Mouse (Mus musculus) liver, adult 2 months (tissue): Measurements from ENCODE around the gene Saxo1. TPM values are rescaled to one million over a fixed set of nuclear protein-coding genes. Genes with fewer than 3 reads are reported as not detected.

Experiments
- DNase-seq: peaks from one replicate; pipeline ENCODE4 v3.0.0-alpha.2; 2011; ENCODE audit warnings: low read depth, low spot score; ENCODE audit errors: extremely low read depth
- H3K27ac ChIP-seq: fragments of 200-500 bp; replicated peaks from 2 replicates; pipeline ENCODE4 v1.5.1; 2012; ENCODE audit warnings: low read depth, mild to moderate bottlenecking, control low read depth, inconsistent platforms, low read length; ENCODE audit not compliant: insufficient read depth
- H3K27me3 ChIP-seq: fragments of 200-500 bp; 2 replicates; pipeline ENCODE4 v1.6.1; 2012; ENCODE audit warnings: mild to moderate bottlenecking, moderate library complexity, low read length, inconsistent platforms; ENCODE audit not compliant: control insufficient read depth, insufficient read depth
- H3K36me3 ChIP-seq: fragments of 200-500 bp; 2 replicates; pipeline ENCODE4 v1.6.1; 2012; ENCODE audit warnings: low read length, inconsistent platforms; ENCODE audit not compliant: control insufficient read depth, insufficient read depth
- H3K4me1 ChIP-seq: fragments of 200-500 bp; 2 replicates; pipeline ENCODE4 v1.6.1; 2011; ENCODE audit warnings: low read length; ENCODE audit not compliant: control insufficient read depth, insufficient read depth
- H3K4me3 ChIP-seq: fragments of 200-500 bp; 2 replicates; pipeline ENCODE4 v1.5.1; 2011; ENCODE audit warnings: low read depth, mild to moderate bottlenecking, control low read depth, low read length, moderate library complexity; ENCODE audit not compliant: insufficient read depth
- H3K79me2 ChIP-seq: fragments of 200-500 bp; 2 replicates; pipeline ENCODE4 v1.6.1; 2012; ENCODE audit warnings: inconsistent platforms, mild to moderate bottlenecking, low read length, moderate library complexity; ENCODE audit not compliant: control insufficient read depth, insufficient read depth
- H3K9ac ChIP-seq: fragments of 200-500 bp; 2 replicates; pipeline ENCODE4 v1.6.1; 2012; ENCODE audit warnings: low read depth, mild to moderate bottlenecking, control low read depth, inconsistent platforms, low read length
- CTCF ChIP-seq: fragments of 200-500 bp; IDR thresholded peaks from 2 replicates; pipeline ENCODE4 v1.5.1; 2011; ENCODE audit warnings: low read depth, low read length, control low read depth
- POLR2A ChIP-seq: fragments of 200-500 bp; IDR thresholded peaks from 2 replicates; pipeline ENCODE4 v1.6.1; 2011; ENCODE audit warnings: low read length, control low read depth; ENCODE audit not compliant: insufficient read depth; ENCODE audit errors: extremely low read depth
- WGBS: fragments of 180-500 bp; shearing (Covaris S2); methylation state at CpG from one replicate; pipeline ENCODE4 v1.1.7; 2018; 5-methylcytosine and 5-hydroxymethylcytosine counted together
- polyA plus RNA-seq: library from polyadenylated mRNA; depleted of rRNA; stranded (reverse); fragments of >200 nt; gene quantifications from 2 replicates; pipeline ENCODE4 v1.2.3, GENCODE M21; 2012
- total RNA-seq: library from RNA; depleted of rRNA; stranded (reverse); fragments of >200 nt; gene quantifications from 2 replicates; pipeline ENCODE4 v1.2.3, GENCODE M21; 2014

The Saxo1 gene
- total and polyA plus RNA-seq, 2 experiments = not detected

DNA sequence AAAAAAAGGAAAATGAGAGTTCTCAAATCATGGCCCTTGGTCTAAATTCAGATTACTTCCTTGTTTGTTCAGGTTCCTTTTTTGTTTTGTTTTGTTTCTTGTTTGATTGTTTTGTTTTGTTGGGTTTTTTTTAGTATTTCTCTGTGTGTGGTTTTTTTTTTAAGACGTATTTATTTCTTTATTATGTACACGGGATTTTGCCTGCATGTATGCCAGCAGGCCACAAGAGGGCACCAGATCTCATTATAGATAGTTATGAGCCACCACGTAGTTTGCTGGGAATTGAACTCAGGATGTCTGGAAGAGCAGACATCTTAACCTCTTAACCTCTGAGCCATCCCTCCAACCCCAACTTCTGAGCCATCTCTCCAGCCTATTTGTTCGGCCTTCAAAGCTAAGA lies 20.2 kb downstream of the Saxo1 start:
- Histone ChIP-seq H3K9ac (no peak overlapping the region), H3K27me3 (no peaks in the 10 kb centered on the region), H3K4me3 (no peak overlapping the region), H3K27ac (no peak overlapping the region), H3K36me3 (no peaks in the 10 kb centered on the region), H3K79me2 (no peaks in the 10 kb centered on the region), H3K4me1 (no peaks in the 10 kb centered on the region)
- TF ChIP-seq POLR2A (no peak), CTCF (peak; percentile 57)
- WGBS = 28% methylated on average over 4 of the region's 4 CpGs
- peak; percentile 53 for DNase-seq

DNA sequence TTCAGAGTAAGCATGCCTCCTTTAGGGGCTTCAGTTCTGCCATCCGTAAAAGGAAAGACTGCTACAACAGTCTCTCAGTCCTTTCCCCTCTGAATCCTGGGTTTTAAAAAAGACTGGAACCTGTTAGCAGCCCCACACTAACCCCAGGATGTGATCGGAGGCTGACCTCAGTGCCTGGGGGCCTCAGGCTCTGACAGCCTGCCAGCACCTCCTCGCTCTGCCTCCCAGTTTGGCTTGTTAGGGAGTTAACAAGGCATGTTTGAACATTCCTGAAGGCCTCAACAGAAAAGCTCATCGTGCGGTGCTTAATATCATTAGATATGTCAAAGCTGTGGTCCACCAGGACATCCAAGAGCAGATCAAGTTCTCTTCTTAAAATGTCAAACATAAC lies 24.0 kb downstream of the Saxo1 start:
- Histone ChIP-seq H3K9ac (no peak overlapping the region), H3K27me3 (no peaks in the 10 kb centered on the region), H3K4me1 (no peaks in the 10 kb centered on the region), H3K4me3 (no peak overlapping the region), H3K36me3 (no peaks in the 10 kb centered on the region), H3K79me2 (no peaks in the 10 kb centered on the region), H3K27ac (no peak overlapping the region)
- TF ChIP-seq POLR2A (no peak), CTCF (no peak)
- whole genome bisulfite sequencing = 79% methylated on average over 5 of the region's 5 CpGs
- DNase-seq = no peak

DNA sequence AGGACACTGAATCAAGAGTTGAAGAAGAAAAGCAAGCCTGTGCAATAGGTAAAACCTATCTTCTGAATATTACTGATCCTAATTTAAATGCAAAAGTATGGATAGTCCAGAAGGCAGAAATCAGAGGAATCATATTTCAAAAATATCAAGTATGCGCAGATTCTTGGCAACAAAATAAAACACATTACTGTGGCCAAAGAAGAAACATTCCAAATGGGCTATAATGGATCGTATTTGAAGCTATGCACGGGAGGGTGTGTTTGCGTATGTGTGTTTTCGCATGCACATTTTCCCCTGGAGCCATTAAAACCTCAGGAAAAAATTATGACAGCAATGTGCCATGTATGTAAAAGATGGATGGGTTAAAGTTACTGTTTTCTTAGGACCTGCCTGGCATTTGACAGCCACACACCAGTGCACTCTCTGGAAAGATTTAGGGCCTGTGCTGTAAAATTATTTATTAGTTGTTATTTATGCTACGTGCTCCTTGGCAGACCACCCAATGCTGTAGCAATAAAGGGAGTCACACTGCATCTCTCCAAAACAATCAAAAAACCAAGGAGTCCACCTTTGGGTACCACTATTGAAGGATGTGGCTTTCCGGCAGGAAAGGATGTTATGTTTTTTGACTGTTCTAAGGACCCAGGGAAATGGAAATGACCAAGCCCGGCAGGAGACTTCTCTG lies 24.6 kb downstream of the Saxo1 start:
- H3K36me3 ChIP-seq = no peaks in the 10 kb centered on the region
- H3K79me2 ChIP-seq = no peaks in the 10 kb centered on the region
- WGBS = 89% methylated on average over 8 of the region's 8 CpGs
- H3K4me1 ChIP-seq = no peaks in the 10 kb centered on the region
- no peak overlapping the region for H3K4me3 ChIP-seq
- H3K9ac ChIP-seq = no peak overlapping the region
- no peak for DNase-seq
- no peak overlapping the region for H3K27ac ChIP-seq
- TF ChIP-seq POLR2A = no peak
- TF ChIP-seq CTCF = no peak
- no peaks in the 10 kb centered on the region for H3K27me3 ChIP-seq

GRCm38 (mm10) chr4:86529161-86529560 lies 29.0 kb downstream of the Saxo1 start:
- Histone ChIP-seq H3K27ac (no peak overlapping the region), H3K4me3 (no peak overlapping the region), H3K79me2 (no peaks in the 10 kb centered on the region), H3K4me1 (no peaks in the 10 kb centered on the region), H3K9ac (no peak overlapping the region), H3K36me3 (no peaks in the 10 kb centered on the region), H3K27me3 (no peaks in the 10 kb centered on the region)
- TF ChIP-seq CTCF = no peak
- TF ChIP-seq POLR2A = no peak
- 72% methylated on average over 6 of the region's 6 CpGs for WGBS
- no peak for DNase-seq

- Histone ChIP-seq H3K27ac (no peak overlapping the region), H3K4me3 (no peak overlapping the region), H3K36me3 (no peaks in the 10 kb centered on the region), H3K27me3 (no peaks in the 10 kb centered on the region), H3K4me1 (no peaks in the 10 kb centered on the region), H3K79me2 (no peaks in the 10 kb centered on the region), H3K9ac (no peak overlapping the region)
- TF ChIP-seq POLR2A (no peak), CTCF (no peak)
- 81% methylated on average over 11 of the region's 11 CpGs for WGBS
- no peak for DNase-seq
Measured at GRCm38 (mm10) chr4:86527162-86528136, 30.7 kb downstream of the Saxo1 start.

DNA sequence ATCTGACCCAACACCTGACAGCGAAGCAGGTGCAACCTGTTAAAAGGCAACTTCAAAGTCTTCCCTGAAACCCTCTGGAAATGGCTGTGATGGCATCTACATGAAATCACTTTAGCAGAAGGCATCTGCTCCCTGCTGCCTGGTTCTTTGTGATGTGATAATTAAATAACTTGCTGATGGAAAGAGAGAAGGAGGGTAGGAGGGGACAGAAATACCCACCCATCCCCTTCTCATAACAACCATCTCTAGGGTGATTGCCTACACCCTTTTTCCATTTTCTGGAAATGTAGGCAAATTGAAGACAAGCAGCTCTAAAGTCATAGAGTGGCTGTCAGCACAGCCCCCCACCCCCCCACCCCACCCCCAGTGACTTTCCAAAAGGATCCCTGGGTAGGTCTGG lies 33.6 kb downstream of the Saxo1 start:
- no peaks in the 10 kb centered on the region for H3K27me3 ChIP-seq
- H3K27ac ChIP-seq = no peak overlapping the region
- no peaks in the 10 kb centered on the region for H3K79me2 ChIP-seq
- no peaks in the 10 kb centered on the region for H3K4me1 ChIP-seq
- DNase-seq = no peak
- TF ChIP-seq CTCF = no peak
- no peak for TF ChIP-seq POLR2A
- no peak overlapping the region for H3K4me3 ChIP-seq
- no peaks in the 10 kb centered on the region for H3K36me3 ChIP-seq
- WGBS = 92% methylated on average over 1 of the region's 1 CpGs
- no peak overlapping the region for H3K9ac ChIP-seq
